Mouse (Mus musculus) heart, adult 2 months (tissue): Measurements from ENCODE around the gene Pgm5.

Experiments used
- CTCF ChIP-seq: fragments of 200-600 bp; IDR thresholded peaks from 2 replicates; pipeline ENCODE4 v1.8.1; 2022; ENCODE audit warnings: antibody characterized with exemption, mild to moderate bottlenecking, moderate library complexity
- EP300 ChIP-seq: fragments of 200-500 bp; IDR thresholded peaks from 2 replicates; pipeline ENCODE4 v1.6.1; 2011; ENCODE audit warnings: low read depth, low read length, control low read depth; ENCODE audit not compliant: insufficient read depth
- POLR2A ChIP-seq: fragments of 200-500 bp; IDR thresholded peaks from 2 replicates; pipeline ENCODE4 v1.6.1; 2011; ENCODE audit warnings: mild to moderate bottlenecking, low read depth, low read length, control low read depth; ENCODE audit not compliant: insufficient read depth

GRCm38 (mm10) chr19:24845007-24845546, 16.6 kb downstream of the Pgm5 start:
- TF ChIP-seq CTCF (no peak), EP300 (no peak), POLR2A (no peak)
